Mouse (Mus musculus) layer of hippocampus, postnatal 14 days (tissue): ENCODE measurements around the gene Adra2b. TPM values are rescaled to one million over a fixed set of nuclear protein-coding genes. Genes with fewer than 3 reads are reported as not detected.

ENCODE experiments used
- DNase-seq, 2 experiments: peaks; one replicate each; pipeline ENCODE4 v3.0.0; 2021 to 2022; ENCODE audit warnings: low spot score in 2 of 2, mixed read lengths in 1 of 2
- long read RNA-seq, 2 experiments: library from polyadenylated mRNA; stranded (forward); transcript quantifications; one replicate each; pipeline ENCODE4 v2.0.0; 2021
- total RNA-seq, 2 experiments: library from RNA; stranded (reverse); gene quantifications; 2 replicates each; pipeline ENCODE4 v1.2.3; 2021

Gene Adra2b
- under 1 TPM; 0.18 to 0.43 TPM for total RNA-seq
- long read RNA-seq, experiment 1: 0 reads
- long read RNA-seq, experiment 2: 0 reads

DNA sequence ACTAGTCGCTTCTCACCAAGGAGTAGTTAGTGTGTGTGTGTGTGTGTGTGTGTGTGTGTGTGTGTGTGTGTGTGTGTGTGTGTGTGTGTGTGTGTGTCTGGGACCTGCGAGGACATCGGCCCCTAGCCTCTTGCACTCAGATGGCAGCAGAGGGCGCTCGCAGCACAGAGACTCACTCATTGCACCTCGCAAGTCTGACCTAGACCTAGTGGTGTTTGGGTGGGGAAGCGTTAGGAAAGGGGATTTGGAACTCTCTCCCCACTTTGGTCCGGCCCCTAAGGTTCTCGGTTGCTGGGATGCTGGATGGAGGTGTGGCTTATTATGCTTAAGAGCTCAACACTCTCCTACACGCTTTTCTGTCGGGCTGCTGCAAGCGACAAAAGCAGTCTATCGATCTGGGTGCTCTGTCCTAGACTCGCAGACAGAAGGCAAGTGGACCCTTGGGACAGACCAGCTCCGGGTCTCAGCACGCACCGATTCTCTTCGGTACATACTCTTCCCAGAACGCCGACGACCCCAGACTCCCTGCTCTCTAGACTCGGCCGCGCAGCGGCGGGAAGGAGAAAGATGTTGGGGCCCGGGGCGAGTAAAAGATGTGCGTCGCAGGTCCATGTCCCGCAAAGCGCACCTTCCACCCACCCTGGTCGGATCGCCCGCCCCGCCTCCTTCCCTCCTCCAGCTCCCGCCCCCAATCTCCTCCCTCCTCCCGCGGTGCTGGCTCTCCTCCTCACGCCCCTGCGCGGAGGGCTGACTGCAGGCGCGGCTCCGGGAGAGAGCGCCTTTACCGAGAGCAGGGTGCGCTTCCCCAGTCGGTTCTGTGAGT is at the start of gene Adra2b:
TSS of gene Adra2b (plus strand) at position 750 of the 823 bp plus-strand sequence.
- DNase-seq: peak; percentile 81 to 89

GRCm38 (mm10) chr2:127313878-127314277 is 49.1 kb upstream of the Adra2b start:
- DNase-seq: no peak

DNA sequence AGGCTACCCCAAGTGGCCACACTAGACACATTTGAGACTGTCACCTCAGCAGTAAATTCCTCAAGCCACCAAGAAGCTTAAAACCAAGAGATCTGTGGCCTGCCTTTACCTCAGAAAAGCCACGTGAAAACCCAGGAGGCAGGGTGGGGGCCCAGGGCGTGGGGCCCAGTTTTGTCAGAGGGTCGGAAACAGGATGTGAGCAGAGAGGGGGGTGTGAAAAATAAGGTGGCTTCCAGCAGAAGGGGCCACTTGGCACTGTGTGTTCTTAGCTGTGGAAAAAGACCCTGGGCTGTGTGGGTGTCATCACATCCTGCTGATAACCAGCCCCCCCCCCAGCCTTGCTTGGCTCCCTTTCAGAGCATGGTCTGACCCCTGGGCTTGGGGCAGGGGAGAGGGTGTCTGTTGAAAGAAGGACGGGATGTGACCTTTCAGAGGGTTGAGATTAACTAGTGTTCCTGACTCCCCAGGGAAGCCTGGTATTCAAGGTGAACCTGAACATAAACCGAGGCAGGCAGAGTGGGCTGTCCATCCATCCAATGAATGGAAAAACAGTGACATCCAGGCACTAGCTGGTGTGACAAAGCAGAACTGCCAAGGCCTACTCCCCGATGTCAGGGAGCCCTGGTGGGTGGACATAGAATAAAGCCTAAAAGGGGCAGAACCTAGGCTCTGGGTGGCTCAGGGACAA is 48.4 kb upstream of the Adra2b start:
- DNase-seq: no peak

GRCm38 (mm10) chr2:127315155-127315470 is 47.9 kb upstream of the Adra2b start:
- DNase-seq: no peak

DNA sequence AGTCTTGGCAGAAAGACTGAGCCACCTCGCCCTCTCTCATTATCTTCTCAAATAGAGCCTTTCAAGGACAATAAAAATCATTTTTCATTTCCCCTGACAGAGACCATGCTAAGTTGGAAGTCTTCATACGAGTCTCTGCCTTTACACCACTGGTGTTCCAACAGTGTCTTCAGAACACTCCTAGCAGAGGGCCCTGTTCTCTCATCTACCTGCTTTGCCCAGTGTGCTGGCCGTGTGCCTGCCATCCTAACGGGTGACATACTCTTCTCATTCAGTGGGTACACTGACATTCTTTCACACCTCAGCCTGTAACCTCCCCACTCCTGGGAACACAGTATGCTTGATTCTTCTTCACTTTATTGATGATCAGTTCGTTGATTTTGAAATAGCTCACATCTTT is 46.6 kb upstream of the Adra2b start:
- no peak for DNase-seq

GRCm38 (mm10) chr2:127318136-127318535 is 44.9 kb upstream of the Adra2b start:
- DNase-seq: no peak

DNA sequence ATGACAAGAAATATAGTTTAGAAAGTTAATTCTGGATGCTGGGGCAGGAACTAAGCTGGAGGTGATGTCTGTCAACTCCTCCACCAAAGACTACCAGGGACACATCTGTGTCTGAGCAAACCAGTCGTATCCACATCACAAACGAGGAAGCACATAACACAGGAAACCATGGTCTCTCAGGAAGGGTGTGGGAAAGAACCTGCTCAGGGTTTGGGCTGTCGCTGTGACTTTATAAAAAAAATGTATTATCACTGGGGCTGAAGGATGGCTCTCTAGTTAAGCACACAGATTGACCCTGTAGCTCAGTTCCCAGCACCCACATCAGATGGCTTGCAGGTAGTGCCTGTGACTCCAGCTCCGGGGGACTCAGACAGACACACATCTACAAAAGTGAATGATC is 43.9 kb upstream of the Adra2b start:
- no peak for DNase-seq

- DNase-seq: no peak
These were observed 40.2 kb upstream of the Adra2b start for GRCm38 (mm10) chr2:127322671-127323285.

DNA sequence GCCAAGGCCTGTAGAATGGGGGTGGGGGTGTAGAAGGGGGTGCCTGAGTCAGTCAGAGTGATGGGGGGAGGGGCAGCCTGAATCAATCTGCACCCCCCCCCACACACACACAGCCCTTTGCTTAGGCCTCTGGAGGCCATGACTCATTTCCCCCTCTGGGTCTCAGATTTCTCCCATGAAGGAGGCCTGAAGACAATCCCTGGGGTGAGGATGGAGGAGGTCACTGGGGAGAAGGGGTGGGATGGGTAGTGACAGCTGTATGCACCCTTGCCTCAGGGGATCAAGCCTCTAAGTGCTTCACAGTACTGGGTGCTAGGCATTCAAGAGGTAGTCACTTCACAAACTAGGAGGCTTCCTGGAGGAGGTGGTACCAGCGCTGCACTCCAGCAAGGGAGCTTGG is 39.3 kb upstream of the Adra2b start:
- DNase-seq: no peak

DNA sequence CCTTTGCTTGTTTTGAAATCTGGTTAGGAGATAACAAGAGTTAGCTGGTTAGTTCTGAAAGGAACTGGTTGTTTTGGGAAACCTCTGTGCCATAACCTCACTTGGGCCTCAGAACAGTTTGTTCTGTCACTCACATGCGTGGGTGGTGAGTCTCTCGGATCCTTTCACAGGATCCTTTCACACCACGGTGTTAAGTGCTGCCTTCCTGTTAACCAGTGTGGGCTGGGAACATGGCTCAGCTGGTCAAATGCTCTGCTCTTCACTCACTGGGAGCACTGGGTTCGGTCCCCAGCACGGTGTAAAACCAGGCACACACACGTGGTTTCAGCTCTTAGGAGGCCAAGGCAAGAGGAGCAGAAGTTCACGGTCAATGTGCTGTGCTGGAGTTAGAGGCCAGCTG is 38.6 kb upstream of the Adra2b start:
- no peak for DNase-seq

DNA sequence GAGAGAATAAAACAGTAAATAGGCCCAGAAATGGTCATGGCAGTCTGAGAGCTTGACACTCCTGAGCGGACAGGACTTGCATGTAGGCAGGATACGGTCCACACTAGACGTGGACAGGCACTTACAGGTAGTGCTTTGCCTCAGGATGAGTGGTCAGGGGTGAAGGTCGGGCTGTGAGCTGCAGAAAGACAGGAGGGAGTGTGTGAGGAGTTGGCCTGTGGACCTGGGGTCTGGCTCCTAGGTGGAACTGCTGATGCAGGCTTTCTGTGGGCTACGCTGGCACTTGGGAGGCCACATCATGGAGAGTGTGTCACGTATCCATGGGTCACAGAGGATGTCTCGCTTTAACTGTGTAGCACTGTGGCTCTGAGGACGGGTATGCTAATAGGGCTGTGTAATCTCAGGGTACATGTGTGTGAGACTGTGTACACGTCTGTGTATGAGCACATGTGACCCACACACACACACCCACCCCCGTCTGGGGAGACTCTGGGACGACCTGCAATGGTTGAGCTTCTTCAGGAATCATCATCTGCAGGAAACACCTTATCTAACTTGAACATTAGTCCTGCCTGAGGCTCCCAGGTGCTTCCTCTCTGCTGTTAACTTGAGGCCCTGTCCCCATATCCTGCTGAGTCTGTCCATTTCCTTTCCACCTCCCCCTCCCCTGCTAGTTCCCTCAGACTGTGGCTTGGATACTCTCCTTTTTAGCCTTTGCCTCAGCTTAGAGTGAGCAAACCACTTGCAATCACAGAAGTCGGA is 34.7 kb upstream of the Adra2b start:
- no peak for DNase-seq

- no peak for DNase-seq
These were observed 30.0 kb upstream of the Adra2b start for GRCm38 (mm10) chr2:127332807-127333570.

DNA sequence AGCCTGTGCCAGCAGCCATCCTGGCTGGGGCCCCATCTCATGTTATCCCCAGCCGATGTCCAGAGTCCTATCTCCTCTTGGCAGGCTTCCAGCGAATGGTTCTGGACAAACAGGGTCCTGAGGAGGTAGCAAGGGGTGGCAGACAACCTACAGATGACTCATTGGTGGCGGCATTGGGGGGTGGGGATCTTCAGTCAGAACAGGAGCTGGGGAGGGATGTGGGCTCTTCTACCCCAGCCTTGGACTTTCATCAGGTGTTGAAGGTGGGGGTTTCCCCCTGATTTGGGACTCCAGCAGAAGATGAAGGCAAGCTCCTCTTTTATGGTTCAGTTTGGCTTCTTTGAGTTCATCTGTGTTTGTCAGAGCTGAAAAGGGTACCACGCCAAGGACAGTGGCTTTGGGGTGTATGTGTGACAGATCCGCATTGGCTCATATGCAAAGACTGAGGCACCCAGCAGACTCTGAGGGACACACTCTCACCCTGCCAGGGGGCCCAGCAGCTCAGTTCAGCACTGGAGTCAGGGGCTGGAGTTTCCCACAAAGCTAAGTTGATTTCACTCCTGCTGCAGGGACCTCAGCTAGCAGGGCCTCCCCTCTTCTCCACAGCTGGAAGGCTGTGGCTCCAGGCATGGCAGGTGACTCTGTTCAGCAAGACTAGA is 28.9 kb upstream of the Adra2b start:
- no peak for DNase-seq

GRCm38 (mm10) chr2:127335078-127335541 is 27.9 kb upstream of the Adra2b start:
- no peak for DNase-seq

DNA sequence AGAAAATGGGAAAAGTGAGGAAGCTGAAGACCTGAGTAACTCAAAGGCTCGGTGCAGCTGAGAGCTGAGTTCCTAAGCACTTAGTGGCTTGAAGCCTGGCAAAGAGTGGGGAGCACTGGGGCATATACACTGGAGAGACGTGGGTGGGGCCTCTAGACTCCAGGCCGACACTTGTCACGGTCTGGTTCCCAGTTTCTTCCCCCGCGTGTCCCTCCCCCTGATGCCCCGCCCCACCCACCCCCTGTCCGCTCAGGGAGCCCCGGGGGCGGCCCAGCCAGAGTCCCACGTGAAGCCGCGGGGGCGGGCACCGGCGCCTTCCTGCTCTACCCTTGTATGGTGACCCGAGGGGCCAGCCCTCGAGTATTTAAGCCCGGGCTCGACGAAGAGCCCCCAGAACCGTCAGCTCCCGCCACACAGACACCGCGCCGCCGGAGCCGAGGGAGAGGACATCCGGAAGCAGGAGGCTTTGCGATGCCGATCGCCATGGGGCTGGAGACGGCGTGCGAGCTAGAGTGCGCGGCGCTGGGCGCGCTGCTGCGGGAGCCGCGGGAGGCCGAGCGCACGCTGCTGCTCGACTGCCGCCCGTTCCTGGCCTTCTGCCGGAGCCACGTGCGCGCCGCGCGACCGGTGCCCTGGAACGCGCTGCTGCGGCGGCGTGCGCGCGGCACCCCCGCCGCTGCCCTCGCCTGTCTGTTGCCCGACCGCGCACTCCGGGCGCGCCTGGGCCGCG is 27.1 kb upstream of the Adra2b start, which contains the start of gene Dusp2:
TSS of gene Dusp2 (plus strand) at position 393 of the 730 bp plus-strand sequence.
- peak; percentile 56 for DNase-seq

GRCm38 (mm10) chr2:127336497-127336832 is 26.5 kb upstream of the Adra2b start:
- DNase-seq: no peak

GRCm38 (mm10) chr2:127336885-127337284 is 26.1 kb upstream of the Adra2b start:
- no peak for DNase-seq

DNA sequence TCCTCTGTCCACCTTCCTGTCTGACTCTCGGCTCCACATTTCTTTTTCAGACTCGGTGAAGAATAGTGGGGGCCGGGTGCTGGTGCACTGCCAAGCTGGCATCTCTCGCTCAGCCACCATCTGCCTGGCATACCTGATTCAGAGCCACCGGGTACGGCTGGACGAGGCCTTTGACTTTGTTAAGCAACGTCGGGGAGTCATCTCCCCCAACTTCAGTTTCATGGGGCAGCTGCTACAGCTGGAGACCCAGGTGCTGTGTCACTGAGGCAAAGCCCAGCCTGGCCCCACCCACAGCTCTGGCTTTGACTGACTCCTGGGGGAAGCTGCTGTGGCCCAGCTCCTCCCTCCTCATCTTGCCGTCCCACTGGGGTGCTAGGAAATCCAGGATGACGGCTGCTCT is 25.5 kb upstream of the Adra2b start:
- DNase-seq: no peak

GRCm38 (mm10) chr2:127338012-127338411 is 25.0 kb upstream of the Adra2b start:
- DNase-seq: no peak
